Comparison of ENCODE assay signal across 7 mouse cellular contexts in the genomic region with DNA sequence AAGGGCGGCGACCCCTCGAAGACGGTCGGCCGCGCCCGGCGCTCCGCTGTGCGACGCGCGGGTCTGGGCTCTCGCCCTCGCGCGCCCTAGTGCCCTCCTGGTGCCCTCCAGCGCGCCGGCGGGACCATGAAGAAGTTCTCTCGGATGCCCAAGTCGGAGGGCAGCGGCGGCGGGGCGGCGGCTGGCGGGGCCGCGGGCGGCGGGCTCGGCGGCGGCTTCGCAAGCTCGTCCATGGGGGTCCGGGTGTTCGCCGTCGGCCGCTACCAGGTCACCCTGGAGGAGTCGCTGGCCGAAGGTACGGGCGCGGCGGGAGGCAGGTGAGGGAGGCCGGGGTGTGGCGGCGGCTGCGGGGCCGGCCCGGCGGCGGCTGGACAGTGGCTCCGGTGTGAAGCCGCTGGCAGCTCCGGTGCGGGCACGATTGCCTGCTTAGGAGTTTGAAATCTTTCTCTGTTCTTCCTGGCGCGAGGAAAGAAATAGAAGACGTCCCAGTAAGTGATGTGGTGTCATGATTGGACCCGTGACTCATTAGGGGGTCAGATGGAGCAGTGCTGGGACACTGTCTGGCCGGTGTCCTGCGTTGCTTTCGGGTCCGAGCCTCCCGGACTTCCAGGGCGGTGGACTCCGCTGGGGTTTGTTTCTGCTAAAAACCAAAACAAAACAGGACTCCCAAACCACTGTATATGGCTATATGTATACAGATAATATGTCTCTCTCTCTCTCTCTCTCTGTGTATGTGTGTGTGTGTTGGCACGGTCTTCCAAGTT. TPM values are rescaled to one million over a fixed set of nuclear protein-coding genes. Genes with fewer than 3 reads are reported as not detected.
A peak's percentile ranks its signal among the peaks of the same experiment; 100 is the strongest.
DNase-seq lines count a peak whose midpoint lies in the region; ATAC-seq and TF ChIP-seq lines count a peak whose summit lies in the region.

No protein-coding gene starts in this region.

- H3K4me3 ChIP-seq in G1E (ENCODE audit: low read depth, low read length): peak overlapping the region; percentile 90
- peak overlapping the region; percentile 85 for H3K4me3 ChIP-seq in embryonic facial prominence, embryonic 13.5 days
- peak overlapping the region; percentile 86 for H3K4me3 ChIP-seq in kidney, embryonic 14.5 days (ENCODE audit: low read length)

- no peak for ATAC-seq in G1E (ENCODE audit: extremely low read depth, insufficient number of reproducible peaks, low FRiP score, poor library complexity, severe bottlenecking)
- ATAC-seq in embryonic facial prominence, embryonic 13.5 days (ENCODE audit: insufficient number of reproducible peaks, insufficient read depth, low FRiP score, low TSS enrichment, low read depth): peak; percentile 1; the same call in 1 of the 2 replicates
- peak; percentile 34 for ATAC-seq in kidney, embryonic 14.5 days (ENCODE audit: low FRiP score, low TSS enrichment)

- no peaks in the 10 kb centered on the region for H3K9me3 ChIP-seq in G1E (replicated peaks)
- no peaks in the 10 kb centered on the region for H3K9me3 ChIP-seq in embryonic facial prominence, embryonic 13.5 days
- no peaks in the 10 kb centered on the region for H3K9me3 ChIP-seq in kidney, embryonic 14.5 days (ENCODE audit: control insufficient read depth, low read length)

- H3K27me3 ChIP-seq in G1E (ENCODE audit: insufficient read depth, low read length): no peaks in the 10 kb centered on the region
- H3K27me3 ChIP-seq in embryonic facial prominence, embryonic 13.5 days: no peaks in the 10 kb centered on the region
- no peaks in the 10 kb centered on the region for H3K27me3 ChIP-seq in kidney, embryonic 14.5 days (ENCODE audit: control insufficient read depth, insufficient read depth, low read length)

- WGBS in embryonic facial prominence, embryonic 13.5 days: under 1% methylated on average over 73 of the region's 75 CpGs
- under 1% methylated on average over 62 of the region's 75 CpGs for WGBS in kidney, embryonic 14.5 days

- DNase-seq in G1E (ENCODE audit: low spot score): no peak
- DNase-seq in adrenal gland, postnatal 10 days: peak; percentile 62
- DNase-seq in heart, adult 8-10 months (ENCODE audit: low spot score): peak; percentile 33
- peak; percentile 62 for DNase-seq in lung, postnatal 10 days
- DNase-seq in retina, postnatal 1 day: peak; percentile 45

- peak overlapping the region; percentile 88 for H3K27ac ChIP-seq in embryonic facial prominence, embryonic 13.5 days
- peak overlapping the region; percentile 81 for H3K27ac ChIP-seq in kidney, embryonic 14.5 days (ENCODE audit: low read depth, low read length)

- peak overlapping the region; percentile 81 for H3K9ac ChIP-seq in embryonic facial prominence, embryonic 13.5 days
- H3K9ac ChIP-seq in kidney, embryonic 14.5 days (ENCODE audit: low read depth, low read length): peak overlapping the region; percentile 83

- H3K4me1 ChIP-seq in G1E (ENCODE audit: insufficient read depth, low read depth, low read length): peaks cover 53% of the 10 kb centered on the region
- H3K4me1 ChIP-seq in embryonic facial prominence, embryonic 13.5 days: peaks cover 17% of the 10 kb centered on the region
- peaks cover 6% of the 10 kb centered on the region for H3K4me1 ChIP-seq in kidney, embryonic 14.5 days (ENCODE audit: control insufficient read depth, insufficient read depth, low read length)

- H3K36me3 ChIP-seq in G1E (replicated peaks): peaks cover 32% of the 10 kb centered on the region
- H3K36me3 ChIP-seq in embryonic facial prominence, embryonic 13.5 days: no peaks in the 10 kb centered on the region
- H3K36me3 ChIP-seq in kidney, embryonic 14.5 days (ENCODE audit: control insufficient read depth, insufficient read depth, low read length): no peaks in the 10 kb centered on the region

- peak overlapping the region; percentile 80 for H3K4me2 ChIP-seq in embryonic facial prominence, embryonic 13.5 days
- peak overlapping the region; percentile 81 for H3K4me2 ChIP-seq in kidney, embryonic 14.5 days (replicated peaks; ENCODE audit: low read depth, low read length)

- TF ChIP-seq CTCF in G1E (IDR thresholded peaks at IDR 0.05; ENCODE audit: low read depth, low read length): no peak

RNA-seq across cellular contexts. Expression of a gene that starts 0.5 kb away (rescaled TPM):
- total RNA-seq in G1E (2014; fragmentation: Nextera tagmentation): 944 and 1,145 TPM in 2 replicates
- 341 and 380 TPM in 2 replicates for total RNA-seq in G1E (2017)
- polyA plus RNA-seq in G1E (2012): 51.6 and 52.6 TPM in 2 replicates
- 10 to 100 TPM; 22.3 to 24.7 TPM for total RNA-seq in adrenal gland, postnatal 10 days (2021)
- polyA plus RNA-seq in embryonic facial prominence, embryonic 13.5 days (2015; fragmentation: Nextera tagmentation; extraction: Ambion mirVana): 9.4 and 10.3 TPM in 2 replicates
- 1 to 10 TPM; 6.3 to 6.9 (median 6.6) TPM for total RNA-seq in heart, adult 8-10 months (2022)
- polyA plus RNA-seq in kidney, embryonic 14.5 days (2014; fragmentation: Nextera tagmentation; extraction: Ambion mirVana): 9.7 and 10.9 TPM in 2 replicates

Comparison
In these comparisons a context has a peak if more than half of its experiments do, and no peak if none do; other contexts are left out.
1. RNA of a gene that starts 0.5 kb away (total RNA-seq): 341 to 1,145 TPM in G1E; 22.3 to 24.7 TPM in adrenal gland, postnatal 10 days and 6.3 to 6.9 TPM in heart, adult 8-10 months; every median in the first group is over 10 times any median in the second.
2. Peak in every context shown above with its lines, with median percentiles within 50 percentile points of each other: H3K4me3 ChIP-seq.